Mouse (Mus musculus): Measurements from ENCODE around the gene Snx21.
"Not testable (repeated sequence)": the region's sequence is repeated elsewhere in the genome, so short reads cannot be mapped to it uniquely, and the experiment has no call there.

Gene Snx21

DNA sequence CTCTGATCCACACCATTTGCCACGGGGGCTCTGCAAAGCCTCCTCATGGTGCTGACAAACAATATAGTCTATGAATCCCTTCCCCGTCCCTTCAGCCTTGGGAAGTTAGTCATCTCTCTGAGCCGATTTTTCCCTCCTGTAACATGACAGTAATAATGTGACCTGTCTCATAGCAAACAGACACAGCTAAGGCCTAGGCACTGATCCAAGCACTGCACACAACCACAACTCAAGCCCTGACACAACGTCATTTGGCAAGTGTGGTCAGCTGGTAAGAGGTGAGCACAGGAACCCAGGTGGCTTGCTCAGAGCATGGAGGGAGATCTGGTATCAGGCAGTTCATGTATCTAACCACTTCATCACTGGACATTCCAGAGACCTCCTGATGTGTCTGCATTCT, 10.2 kb downstream of the Snx21 start:
- no peak for DNase-seq

DNA sequence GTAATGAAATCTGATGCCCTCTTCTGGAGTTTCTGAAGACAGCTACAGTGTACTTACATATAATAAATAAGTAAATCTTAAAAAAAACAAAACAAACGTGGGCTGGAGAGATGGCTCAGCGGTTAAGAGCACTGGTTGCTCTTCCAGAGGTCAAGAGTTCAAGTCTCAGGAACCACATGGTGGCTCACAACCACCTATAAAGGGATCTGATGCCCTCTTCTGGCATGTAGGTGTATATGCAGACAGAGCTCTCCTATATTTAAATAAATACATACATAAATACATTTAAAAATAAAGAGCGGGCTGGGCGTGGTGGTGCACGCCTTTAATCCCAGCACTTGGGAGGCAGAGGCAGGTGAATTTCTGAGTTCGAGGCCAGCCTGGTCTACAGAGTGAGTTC, 12.9 kb downstream of the Snx21 start:
- DNase-seq: not testable (repeated sequence)

DNA sequence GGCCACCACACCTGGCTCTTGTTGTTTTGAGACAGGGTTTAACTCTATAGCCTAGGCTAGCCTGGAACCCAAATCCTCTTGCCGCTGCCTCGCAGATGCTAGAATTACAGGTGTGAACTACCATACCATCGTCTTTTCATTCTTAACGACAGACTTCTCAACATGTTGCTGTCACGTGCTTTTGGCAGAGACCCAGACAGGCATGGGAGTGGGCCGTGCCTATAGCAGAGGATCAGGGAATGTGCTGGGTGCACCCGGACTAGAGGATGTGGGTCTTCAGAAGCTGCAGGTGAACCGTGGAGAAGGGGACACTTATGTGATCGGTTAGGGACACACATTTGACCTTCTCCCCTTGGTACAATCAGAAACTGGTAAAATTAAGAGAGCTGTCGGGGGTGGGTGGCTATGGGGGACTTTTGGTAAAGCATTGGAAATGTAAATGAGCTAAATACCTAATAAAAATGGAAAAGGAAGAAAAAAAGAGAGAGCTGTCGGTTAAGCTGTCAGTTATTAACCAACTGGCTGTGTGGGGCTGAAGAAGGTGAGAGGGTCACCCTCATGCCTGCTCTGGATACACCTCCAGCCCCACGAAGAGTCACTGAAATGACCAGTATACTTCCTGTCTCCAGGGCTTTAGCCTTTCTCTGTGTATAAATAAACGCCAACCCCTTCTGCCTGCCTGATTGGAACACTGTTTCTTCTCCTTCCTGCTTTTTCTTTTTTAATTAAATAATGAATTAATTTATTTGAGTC, 14.8 kb downstream of the Snx21 start:
- peak in 1 of 2 experiments; percentile 58 for DNase-seq

DNA sequence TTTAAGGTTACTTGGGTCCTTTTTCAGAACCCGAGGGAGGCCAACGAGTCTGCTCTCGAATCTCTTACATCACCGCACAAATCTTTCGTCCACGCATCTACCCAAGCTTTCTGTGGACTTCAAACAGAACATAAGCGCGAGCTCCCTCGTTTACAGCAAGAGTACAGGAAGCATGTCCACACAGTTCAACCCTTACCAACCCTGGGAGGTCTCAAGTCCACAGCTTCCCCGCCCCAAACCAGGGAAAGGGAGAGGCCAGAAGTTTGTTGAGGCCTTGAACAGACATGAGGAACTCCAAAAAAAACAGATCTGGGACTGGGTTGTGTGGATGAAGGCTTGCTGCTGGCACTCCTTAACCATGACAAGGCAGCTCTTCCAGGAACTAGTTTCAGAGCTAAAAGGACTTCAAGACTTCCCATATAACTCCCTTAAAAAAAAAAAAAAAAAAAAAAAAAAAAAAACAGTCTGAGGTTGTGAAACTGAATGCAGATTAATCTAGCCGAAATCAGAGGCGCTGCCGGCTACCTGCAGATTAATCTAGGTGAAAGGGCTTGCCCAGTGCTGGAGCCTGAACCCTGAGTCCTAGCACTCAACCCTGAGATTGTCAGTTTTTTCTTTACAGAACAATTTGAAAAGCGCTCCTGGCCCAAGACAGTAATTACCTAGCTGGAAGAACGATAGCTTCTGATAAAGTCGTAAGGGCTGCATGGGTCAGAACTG, 17.7 kb downstream of the Snx21 start:
- peak; percentile 45 to 48 for DNase-seq

DNA sequence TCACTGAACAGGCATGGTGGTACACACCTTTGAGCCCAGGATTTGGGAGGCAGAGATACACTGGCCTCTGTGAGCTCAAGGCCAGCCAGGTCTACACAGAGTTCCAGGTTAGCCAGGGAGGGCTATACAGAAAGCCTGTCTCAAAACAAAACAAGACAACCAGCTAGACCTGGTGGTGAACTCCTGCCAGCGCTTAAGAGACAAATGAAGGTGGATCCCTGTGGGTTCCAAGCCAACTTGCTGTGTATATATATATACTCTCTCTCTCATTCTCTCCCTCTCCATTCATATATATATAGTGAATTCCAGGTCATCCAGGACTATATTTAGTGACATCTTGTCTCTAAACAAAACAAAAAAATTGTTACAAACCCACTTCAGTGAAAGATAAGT, 18.3 kb downstream of the Snx21 start:
- no peak for DNase-seq

DNA sequence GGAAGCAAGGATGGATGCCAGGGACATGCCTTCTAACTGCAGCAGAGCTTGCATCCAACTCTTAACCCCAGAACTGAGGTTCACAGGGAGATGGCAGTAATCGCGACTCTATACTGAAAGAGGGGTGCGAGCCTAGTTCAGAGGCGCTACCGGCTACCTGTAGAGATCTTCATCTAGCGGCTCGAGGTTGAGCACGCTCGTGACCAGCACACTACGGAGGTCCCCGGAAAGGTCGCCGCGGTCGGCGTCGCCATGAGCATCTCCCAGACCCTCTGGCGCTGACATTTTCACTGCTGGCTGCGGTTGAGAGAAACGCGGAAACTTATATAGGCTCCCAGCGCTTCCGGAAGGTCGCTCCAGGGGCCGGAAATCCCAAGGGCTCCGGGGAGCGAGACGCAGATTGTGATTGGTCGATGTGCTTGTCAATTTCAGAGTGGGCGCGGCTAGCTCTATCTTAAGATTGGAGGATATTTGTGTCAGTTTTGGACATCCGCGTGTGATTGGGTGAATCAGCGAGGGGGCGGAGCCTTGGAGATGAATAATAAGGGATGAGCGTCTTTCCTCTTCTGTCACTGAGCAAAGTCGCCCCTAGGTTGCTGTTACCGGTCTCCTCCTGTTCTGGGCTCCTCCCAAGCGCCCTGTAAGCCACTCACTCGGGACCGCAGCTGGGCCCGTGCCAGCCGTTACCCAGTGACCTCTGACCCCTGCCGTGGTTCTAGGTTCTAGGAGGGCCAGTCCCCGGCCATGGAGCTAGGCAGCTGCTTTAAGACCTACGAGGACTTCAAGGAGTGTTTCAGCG, 19.1 kb downstream of the Snx21 start, which contains the start of the genes Acot8 and Zswim3:
Acot8 (minus strand) TSS at position 350 of the 799 bp plus-strand sequence.
Zswim3 (plus strand) TSS at position 566 of the 799 bp plus-strand sequence.
- DNase-seq: peak; percentile 96 to 99

DNA sequence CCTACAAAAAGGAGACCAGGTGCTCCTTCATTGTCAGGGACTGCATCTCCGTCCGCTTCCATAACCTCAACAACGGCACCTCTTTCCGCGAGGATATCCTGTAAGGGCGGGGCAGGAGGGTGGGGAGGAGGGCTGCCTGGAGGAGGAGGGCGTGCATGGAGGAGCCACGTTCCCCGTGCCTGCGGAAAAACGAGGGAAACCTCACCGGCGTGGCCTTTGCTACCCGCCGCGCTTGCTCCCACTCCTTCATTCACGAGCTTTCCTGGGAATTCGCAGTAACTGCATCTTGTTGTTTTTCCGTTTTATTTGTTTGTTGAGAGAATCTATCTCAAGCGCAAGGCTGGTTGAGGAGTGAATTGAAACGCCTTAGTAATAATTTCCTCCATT, 19.7 kb downstream of the Snx21 start:
- no peak for DNase-seq

DNA sequence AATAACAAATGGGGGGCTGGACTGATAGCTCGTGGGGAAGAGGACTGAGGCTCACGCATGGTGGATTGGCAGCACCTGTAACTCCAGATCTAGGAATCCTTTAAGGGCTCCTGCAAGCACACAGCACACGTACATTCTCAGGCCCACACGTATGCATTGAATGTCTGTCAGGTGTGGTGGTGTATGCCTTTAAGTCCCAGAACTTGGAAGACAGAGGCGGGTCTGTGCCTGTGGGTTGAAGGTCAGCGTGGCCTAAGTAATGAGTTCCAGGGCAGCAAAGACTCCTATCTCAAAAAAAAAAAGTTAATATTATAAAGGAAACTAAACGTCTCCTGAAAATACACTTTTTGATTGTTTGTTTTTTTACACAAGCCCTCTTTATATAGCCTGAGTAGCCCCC, 21.0 kb downstream of the Snx21 start:
- DNase-seq: peak; percentile 48 to 55

DNA sequence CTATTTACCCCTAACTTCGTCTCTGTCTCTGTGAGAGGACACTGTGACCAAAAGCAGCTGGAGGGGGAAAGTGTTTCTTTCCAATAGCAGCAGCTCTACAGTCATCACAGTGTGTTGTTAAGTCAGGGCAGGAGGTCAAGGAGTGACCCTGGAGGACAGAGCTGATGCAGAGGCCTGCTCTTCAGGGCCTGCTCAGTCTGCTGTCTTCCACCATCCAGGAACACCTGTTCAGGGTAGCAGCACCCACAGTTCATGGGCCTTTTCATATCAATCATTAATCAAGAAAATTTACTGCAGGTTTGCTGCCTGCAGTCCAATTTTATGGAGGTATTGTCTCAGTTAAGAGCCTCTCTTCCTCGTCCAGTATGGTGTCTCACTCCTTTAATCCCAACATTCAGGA, 27.9 kb downstream of the Snx21 start:
- DNase-seq: peak in 1 of 2 experiments; percentile 32

DNA sequence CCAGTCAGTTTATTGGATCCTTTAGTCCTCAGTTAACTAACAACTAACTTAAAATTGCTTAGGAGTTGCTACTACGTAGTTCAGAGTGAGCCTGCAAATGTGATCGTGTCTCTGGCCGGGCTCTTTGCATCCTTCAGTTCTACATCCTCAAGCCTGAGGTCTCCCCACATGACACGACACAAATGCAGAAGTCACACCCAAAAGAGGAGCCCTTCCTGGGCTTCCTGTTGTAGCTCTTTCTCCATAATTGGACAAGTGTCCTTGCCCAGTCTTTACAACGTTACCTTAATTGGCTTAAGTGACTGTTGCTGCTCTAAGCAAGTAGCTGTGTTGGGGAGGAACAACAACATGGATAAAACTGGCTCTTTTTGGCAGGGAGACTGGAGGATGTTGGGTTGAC, 29.7 kb downstream of the Snx21 start:
- DNase-seq: no peak

DNA sequence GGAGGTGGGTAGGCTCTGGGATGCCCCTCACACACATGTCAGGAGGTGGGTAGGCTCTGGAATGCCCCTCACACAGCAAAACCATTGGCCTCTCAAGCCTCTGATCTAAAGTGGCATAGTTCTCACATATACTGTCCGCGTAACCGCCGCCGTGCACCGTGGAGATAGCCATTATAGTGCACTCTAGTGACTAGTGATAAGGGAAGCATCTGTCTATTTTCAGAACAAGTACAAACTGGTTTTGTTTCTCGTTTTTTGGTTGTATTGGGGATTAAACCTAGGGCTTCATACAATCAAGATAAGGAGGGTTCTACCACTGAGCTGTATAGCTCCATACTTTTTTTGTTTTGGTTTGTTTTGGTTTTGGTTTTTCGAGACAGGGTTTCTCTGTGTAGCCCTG, 30.2 kb downstream of the Snx21 start:
- no peak for DNase-seq

DNA sequence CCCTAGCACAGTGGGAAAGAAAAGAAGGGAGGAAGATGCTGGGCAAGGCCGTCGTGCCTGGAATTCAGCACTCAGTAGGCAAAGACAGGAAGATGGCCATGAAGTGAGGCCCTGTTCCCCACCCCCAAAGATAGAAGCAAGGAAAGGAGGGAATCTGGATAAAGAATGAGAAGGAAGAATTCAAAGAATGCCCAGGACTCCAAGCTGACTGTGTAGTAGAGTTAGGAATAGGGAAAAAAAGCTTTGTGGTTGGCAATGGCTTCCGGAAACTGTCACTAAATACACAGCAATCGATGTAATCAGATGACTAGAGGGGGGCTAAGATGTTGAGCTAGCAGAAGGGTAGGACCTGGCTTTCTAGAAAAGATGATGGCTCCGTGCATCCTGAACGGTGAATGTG, 31.6 kb downstream of the Snx21 start:
- DNase-seq: no peak

DNA sequence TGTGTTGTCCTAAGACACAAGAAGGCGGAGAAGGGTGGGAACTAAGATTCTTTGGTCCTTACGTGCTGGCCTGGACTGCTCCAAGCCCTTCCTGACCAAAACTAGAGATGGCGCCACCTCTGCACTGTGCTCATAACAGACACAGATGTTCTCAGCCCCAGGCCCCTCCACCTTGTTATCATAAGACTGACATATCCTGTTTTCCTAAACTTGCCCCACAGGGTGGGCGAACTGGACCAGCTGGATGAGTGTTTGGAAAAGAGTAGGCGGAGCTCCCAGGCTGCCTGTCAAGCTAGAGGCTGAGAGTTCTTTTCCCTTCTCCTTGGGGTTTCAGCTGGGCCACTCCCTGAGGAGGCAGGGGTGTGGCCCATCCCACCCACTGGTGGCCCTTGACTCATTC, 32.1 kb downstream of the Snx21 start:
- DNase-seq: no peak

DNA sequence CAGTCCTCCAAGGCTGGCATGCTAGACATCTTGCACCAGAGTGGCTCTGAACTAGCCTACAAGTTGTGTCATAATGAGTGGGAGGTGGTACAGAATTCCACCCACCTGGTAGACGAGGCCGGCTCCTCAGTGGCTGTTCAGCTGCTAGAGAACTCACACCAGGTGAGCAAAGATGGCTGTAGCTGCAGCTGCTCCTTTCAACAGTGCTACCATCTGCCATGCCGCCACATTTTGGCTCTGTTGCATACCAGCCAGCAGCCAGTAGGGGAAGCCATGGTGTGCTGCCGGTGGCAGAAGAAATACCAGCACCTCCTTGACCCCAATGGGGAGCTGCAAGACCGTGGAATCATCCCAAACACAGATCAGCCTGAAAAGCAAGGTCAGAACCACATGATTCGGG, 35.4 kb downstream of the Snx21 start:
- DNase-seq: no peak

DNA sequence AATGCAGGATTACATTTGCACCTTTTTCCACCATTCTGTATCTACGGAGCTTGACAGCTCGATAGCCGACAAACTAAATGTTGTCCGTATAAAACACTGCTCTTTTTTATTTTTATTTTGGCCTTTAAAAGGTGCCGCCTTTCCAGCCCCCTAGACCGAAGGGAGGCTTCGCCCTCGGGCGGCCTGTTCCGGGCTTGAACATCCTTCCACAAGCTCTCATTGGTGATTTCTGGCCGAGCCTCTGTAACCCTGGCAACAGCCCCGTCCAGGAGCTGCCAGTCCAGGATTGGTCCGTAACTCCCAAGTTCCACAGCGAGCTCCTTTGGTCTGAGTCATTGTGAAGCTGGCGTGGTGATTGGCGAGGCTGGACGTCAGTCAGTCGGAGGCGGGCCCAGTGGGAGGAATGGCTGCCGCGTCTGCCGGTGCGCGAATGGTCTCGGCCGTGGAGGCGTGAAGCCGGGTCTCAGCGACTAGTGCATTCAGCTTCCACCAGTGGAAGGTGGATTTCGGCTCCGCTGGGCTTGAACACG, 37.1 kb downstream of the Snx21 start, which contains the start of gene Zswim1:
Zswim1 (plus strand) TSS at position 51 of the 530 bp plus-strand sequence.
- peak; percentile 100 for DNase-seq

DNA sequence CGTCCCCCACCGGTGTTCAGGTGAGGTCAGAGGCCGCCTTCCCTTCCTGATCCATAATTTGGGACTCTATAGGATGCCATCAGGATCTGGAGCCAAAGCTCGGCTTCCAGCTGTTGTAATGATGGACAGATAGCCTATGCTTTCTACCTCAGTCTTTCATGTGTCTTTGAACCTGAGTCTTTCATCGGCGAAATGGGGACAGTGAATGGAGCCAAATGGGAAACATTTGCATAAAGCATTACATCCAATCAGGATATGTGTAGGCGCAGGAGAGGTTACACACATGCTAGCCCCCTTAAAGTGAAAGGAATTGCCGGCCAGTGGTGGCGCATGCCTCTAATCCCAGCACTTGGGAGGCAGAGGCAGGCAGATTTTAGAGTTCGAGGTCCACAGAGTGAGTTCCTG, 37.6 kb downstream of the Snx21 start:
- peak in 1 of 2 experiments; percentile 34 for DNase-seq

DNA sequence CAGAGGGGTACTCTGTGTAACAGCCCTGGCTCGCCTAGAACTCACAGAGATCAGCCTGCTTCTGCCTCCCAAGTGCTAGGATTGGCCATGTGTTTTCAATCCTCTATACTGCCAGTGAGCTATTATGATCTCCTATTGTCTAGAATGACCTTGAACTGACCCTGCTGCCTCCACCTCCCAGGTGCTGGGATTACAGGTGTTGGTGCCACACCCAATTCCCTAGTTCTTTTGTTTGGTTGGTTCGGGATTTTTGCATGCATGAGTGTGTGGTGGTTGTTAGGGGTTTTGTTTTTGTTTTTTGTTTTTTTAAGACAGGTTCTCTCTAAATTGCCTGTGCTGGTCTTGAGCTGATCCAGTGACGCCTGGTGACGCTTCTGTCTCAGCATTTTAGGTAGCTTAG, 38.3 kb downstream of the Snx21 start:
- DNase-seq: no peak

DNA sequence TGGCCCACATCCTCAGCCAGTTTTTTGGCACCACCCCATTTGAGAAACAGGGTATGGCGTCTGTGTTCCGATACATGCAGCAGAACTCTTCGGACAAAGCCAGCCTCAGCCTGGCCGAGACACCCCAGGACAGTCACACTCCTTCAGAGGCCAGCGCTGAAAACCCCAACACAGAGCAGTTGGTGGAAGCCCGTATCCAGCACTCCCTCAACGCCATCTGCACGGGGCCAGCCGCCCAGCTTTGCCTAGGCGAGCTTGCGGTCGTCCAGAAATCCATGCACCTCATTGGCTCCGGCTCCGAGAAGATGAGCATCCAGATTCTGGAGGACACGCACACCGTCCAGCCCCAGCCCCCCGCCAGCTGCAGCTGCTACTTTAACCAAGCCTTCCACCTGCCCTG, 39.9 kb downstream of the Snx21 start:
- DNase-seq: no peak

DNA sequence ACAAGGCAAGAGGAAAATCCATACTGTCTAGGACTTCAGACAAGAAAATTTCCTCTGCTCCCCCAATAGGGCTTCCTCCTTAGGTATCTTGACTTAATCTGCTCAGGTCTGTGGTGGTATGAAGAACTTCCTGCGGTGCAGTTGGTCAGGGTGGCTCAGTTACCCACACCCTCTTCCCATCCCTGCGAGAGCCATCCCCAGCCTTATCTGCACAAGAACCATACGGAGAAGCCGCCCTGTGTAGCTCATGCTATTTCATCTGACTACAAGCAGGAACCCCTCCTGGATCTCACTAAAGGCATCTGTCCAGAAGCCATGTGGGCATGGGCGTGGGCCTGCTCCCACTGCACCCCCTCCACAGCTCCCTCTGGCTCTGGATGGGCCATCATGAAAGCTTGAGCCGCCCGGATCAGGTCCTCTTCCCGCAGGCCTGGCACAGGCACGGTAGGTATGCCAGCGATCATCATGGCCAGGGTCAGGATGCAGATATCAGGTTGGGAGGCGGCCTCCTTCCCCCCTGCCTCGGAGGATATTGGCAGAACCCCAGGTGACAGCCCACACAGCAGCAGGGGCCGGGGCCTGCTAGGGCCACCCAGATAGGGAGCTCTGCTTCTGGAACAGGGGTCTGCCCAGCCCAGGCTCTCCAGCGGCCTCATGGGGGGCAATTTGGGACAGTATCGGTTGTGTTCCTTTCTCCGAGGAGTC, 41.7 kb downstream of the Snx21 start:
- no peak for DNase-seq

DNA sequence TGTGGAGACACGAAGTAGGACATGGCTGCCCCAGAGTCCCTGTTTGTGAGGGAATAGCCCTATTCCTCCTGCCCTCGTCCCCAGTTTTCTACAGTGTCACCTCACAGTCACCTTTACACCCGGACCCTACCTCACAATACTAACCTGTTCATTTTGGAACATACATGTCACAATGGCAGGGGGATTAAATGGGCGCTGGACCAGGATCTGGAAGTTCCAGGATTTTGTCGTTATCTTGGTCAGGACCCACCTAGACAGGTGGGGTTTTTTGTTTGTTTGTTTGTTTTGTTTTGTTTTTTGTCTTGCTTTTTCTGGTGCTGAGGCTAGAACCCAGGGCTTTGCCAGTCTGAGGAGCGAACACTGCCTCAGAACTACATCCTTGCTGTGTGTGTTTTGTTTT, 42.8 kb downstream of the Snx21 start, which contains the start of gene Spata25:
Spata25 (minus strand) TSS at position 101 of the 400 bp plus-strand sequence.
- DNase-seq: no peak

DNA sequence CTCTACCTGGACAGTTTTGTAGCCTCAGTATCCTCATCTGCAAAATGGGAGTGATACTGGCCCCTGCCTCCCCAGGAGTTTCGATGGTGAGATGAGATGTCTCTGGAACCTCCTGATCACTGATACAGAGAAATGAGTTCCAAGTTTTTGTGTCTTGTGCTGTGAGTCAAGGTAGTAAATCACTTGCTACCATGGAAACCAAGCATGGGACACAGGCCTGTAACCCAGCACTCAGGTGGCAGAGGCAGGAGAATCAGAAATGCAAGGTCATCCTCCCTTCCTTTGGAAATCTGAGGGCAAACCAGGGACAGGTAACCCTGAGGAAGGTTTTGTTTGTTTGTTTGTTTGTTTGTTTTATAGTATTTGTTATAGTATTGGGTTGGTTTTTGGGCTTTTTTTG, 43.5 kb downstream of the Snx21 start:
- DNase-seq: no peak

DNA sequence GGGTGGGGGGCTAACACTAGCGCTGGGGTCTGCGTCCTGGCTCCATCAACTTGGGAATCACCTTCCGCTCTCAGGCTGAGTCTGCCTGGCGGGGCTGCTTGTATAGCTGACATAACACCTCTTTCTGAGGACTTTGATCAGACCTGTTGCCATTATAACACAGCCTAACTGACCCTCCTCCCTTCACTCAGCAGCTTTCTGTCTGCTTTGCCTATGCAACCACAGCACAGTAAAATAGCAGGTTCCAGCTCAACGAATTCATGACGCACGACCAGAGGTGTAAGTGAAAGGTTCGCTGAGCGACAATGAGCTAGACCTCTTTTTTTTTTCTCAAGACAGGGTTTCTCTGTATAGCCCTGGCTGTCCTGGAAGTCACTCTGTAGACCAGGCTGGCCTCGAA, 45.4 kb downstream of the Snx21 start:
- peak in 1 of 2 experiments; percentile 48 for DNase-seq
